Mouse (Mus musculus) cerebellum, adult 2 months (tissue): ENCODE measurements around the gene Tmem258.

ENCODE experiments used
- CTCF ChIP-seq: fragments of 200-500 bp; IDR thresholded peaks from 2 replicates; pipeline ENCODE4 v1.5.1; 2011; ENCODE audit warnings: low read depth, mild to moderate bottlenecking, control low read depth, low read length, moderate library complexity, borderline replicate concordance; ENCODE audit not compliant: insufficient read depth
- POLR2A ChIP-seq: fragments of 200-500 bp; IDR thresholded peaks from 2 replicates; pipeline ENCODE4 v1.6.1; 2011; ENCODE audit warnings: low read length, control low read depth, borderline replicate concordance; ENCODE audit not compliant: insufficient read depth

DNA sequence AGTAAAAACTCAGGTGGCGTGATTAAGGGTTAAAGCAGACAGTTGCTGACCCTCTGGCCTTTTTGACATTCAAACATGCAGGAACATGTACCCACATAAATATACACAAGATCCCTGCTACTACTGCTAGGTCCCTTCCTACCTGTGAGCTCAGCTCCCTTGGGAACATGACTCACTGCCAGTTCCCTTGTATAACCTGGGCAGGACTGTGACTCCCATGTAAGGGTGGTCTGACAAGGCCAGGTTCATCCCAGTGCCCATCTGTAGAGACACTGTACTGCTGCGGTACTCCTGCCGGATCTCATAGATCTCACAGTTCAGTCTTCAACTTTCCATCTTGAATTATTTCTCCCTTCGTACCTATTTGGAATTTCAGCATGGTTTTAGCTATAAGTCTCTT lies 6.7 kb upstream of the Tmem258 start:
- TF ChIP-seq CTCF (no peak), POLR2A (no peak)
